Mouse (Mus musculus) ES-Bruce4 (cell line): ENCODE measurements around the gene Smim1.

ENCODE experiments used
- CTCF ChIP-seq: IDR thresholded peaks from one replicate; pipeline ENCODE4 v1.8.1; 2011; ENCODE audit warnings: low read depth, low read length
- POLR2A ChIP-seq: IDR thresholded peaks from one replicate; pipeline ENCODE4 v1.8.1; 2011; ENCODE audit warnings: low read length; ENCODE audit not compliant: insufficient read depth

DNA sequence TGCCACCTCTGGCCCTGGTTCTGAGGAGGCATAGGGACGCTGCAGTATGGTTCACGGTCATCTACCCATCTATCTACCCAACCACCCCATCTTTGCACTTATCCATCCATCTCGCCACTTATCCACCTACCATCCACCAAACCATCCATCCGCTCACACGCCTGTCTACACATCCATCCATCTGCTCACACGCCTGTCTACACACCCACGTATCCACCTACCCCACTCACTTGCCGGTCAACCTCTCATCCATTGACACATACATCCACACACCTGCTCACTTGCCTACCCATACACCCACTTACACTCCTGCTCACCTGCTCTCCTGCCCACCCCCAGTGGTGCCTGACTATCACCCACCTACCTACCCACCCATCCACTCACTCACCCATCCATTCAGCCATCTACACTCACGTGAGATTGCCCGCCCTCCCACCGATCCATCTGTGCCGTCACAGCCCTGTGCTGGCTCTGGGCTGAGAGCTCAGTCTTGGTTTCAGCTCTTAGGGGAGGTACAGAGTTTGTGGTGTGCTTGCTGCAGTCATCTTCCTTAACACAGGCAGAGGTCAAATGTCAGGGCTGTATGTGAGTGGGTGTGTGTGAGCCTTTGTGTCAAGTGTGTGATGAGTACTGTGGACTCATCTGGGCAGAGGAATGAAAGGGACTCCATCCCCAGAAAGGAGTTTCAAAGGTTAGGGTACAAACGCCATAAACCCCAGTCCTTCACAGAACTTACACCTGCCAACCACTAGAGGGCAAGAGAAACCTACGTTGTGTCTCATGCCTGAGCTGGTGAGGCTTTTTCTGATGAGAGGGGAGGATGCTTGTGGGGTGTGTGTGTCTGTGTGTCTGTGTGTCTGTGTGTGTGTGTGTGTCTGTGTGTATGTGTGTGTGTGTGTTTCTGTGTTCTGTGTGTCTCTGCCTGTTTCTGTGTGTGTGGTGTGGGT lies 39.1 kb upstream of the Smim1 start:
- no peak for TF ChIP-seq POLR2A
- peak; percentile 59 for TF ChIP-seq CTCF
